Mouse (Mus musculus) retina, postnatal 1 day (tissue): ENCODE results near the gene Armh4.

ENCODE experiments used
- DNase-seq: peaks from one replicate; pipeline ENCODE4 v3.0.0-alpha.2; 2012

Armh4 gene

DNA sequence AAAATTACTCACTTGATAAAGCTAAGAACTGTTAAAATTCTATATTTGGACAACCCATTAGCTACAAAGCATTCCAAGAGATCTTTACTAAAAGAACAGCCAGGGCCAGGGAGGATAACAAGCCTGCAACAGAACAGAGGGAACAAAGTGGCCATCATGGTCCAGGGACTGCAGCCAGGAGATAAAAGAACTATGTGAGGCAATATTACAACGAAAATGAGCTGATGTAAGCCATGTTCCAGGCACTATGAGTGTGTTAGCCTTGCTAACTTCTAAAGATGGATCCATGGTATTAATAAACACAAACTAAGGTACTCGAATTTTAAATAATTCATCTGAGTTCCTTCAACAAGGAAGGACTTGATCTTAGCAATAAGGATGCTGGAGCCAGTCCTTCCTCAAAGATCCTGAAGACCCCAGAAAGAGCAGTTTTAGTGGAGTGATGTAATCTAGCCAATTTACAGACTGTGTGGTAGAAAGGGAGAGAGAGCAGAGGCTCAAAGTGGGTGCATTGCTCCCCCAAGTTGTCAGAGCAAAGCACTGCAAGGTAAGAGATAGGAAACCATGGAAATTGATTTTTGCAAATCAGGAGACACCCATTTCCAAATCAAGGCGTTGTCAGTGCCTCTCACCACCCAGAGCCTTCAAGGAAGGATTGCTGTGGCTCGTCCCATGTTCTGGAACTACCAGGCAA is 59.7 kb downstream of the Armh4 start:
- peak; percentile 2 for DNase-seq

DNA sequence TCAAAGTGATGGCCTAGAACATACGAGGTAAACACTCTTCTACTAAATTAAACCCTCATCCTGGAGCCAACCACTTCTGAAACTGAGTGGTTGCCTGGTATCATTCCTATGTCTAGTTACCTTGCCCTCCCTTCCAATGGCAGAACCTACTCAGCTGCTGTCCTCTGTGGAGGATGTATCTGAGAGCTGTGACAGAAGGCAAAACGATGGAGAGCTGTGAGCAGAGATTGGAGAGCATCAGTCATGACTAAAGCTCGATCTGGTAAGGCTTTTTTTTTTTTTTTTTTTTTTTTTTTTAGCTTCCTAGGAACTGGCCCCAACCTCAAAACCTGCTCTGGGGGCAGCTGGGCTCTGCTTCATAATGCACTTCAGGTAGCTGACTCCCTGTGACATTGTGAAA is 60.4 kb downstream of the Armh4 start:
- DNase-seq, result no peak

DNA sequence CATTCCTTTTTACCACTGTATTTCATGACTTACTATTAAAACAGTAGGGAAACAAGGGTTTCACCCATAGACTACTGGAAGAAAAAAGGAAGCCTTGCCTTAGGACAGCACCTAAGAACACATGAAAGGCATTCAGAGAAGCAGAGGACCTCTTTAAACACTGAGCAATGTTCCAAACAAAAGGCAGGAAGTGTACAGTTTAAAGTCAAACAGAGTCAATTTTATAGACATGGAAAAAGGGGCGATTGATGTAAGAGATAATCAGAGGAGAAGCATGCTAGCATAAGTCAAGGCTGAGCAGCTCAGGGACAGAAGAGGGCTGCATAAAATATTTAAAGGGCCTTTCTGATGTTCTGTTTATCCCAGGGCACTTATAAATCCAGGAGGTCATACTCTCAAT is 61.9 kb downstream of the Armh4 start:
- no peak for DNase-seq

DNA sequence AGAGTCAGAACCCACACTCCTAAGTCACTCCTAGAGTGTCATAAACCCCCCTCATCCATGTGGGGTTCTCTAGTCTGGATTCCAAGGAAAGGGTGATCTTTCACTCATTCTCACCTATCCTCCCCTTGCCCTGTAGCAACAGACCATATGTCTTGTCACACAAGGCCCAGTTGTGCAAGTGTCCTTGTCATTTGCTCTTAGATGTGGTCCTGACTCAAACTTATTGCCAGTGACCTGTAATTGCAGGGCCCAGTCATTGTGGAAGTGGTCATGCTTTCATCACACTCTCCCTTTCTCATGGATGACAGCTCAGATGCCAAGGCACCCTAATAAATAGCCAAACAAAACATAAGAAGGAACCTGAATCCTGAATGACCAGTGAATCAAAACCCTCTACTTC is 63.5 kb downstream of the Armh4 start:
- DNase-seq, result no peak

DNA sequence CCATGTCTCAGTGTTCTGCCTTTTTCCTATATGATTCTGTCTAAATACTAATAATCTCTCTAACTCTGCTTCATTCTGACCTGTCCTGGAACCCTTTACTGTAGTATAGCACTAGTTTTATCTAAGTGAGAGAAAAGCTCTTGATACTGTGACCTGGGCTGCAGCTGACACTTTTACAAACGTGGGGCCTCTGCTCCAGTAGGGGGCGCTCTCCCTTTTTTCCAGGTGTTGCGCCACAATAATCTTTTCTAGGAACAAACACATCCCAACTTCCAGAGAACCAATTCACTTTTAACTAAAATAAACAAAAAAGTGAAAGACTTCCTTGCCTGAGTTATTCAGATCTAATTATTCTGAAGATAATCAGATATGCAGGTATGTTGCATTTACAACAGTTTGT is 72.2 kb downstream of the Armh4 start:
- no peak for DNase-seq

DNA sequence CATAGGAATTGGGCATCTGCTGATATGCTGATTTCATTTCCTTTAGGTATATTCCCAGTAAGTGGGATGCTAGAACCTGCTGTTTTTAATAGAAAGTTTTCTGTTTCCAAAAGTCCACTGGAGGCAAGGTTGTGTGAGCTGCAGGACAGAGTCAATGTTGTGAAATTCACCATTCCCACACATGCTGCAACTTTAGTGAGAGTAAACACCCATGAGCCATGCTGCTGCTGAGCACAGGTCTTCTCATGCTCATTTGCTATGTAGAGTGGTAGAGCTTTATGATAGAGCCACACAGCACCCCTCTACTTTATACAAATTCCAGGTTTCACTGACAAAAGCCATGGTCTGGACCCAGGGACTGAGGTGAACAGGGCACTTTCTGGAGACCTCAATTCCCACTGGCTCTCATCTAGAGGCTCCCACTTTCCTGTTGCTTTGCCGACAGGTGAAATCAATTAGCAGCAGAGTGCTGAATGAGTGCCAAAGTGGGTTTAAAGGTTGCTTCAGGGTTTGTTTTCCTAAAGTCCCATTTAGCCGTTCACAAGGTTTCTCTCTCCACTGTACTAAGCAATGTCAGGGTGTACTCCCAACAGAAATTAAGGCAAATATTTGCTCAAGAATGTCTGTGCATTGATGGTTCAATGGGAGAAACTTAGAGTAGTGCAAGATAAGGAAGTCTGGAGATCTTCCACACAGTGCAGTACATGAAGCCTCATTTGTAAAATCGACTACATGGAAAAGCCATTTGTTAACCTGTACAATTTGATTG is 79.6 kb downstream of the Armh4 start:
- no peak for DNase-seq

DNA sequence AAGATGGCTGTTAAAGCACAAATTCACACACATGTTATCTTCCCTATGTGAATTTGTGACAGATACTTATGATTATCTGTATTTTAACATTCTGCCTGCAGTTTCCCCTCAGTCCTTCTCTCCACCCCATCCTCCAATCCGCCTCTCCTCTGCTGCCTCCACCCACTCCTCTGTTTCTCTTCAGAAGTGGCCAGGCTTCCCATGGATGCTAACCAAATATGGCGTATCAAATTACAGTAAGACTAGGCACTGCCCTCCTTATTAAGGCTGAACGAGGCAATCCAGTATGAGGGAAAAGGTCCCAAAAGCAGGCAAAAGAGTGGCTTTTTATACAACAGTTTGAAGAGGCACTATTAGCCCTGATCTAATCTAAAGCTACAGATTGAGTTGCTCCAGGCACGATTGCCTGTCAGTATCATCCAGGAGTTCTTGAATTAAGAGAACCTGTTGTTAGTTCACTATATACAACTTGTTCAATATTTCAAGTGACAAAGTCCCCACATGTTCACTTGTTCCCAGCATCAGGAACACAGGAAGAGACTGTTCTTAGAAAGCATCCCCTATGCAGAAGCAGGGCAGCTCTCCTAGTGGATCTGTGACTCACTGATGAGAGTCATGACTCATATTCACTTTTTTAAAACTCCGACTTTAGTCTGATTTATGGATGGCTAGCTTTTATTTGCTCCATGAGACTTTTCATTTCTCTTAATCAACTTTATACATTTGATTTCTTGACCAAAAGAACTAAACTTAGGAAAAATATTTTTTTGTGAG is 103.5 kb downstream of the Armh4 start:
- no peak for DNase-seq

DNA sequence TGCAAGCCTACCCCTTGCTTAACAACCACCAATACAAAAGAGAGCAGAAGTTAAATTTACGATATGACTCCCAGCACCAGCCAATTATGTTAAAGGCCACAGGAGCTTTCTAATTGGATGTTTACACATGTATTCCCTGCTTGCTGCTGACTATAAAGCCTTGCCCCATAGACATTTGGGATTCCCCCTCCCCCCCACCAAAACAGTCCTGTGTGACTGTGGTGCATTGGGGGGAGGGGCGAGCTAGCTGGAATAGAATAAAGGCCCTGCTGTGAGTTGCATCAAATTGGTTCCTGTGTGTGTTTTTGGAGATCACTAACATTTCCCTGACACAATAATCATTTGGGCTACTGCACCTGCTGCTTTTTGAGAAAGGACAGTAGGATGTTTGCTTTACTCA is 106.6 kb downstream of the Armh4 start:
- no peak for DNase-seq

DNA sequence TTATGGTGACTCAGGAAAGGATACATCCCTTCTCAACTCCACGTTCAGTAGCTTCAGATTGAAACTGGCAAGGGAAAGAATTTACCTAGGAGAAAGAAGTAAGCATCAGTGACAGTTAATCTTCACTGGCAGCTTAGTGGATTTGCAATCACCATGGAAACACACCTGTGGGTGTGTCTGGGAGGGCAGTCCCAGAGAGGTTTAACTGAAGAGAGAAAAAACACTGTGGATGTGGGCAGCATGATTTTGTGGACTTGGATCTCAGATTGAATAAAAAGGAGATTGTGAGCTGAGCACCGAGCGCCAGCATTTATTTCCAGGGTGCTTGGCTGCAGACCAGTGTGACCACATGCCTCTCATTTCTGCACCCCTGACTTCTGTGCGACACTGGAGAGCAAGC is 122.7 kb downstream of the Armh4 start:
- DNase-seq, result no peak

DNA sequence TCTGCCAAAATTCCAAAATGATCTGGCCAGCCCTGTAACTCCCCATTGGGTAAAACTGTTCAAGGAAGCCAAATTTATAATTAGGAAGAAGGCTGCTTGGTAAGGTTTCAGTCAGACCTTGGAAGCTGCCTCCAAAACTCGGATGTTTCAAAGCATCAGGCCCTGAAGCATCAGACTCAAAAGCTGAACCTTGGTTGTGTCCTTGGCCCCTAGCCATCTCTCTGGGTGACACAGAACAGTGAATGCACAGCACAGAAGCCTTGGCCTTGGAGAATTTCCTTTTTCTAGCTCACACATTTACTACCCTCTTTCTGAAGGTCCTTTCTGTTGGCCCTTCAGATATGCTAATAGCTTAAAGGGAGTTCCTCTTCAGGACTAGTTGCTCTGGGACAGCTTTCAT is 134.0 kb downstream of the Armh4 start:
- DNase-seq, result no peak

DNA sequence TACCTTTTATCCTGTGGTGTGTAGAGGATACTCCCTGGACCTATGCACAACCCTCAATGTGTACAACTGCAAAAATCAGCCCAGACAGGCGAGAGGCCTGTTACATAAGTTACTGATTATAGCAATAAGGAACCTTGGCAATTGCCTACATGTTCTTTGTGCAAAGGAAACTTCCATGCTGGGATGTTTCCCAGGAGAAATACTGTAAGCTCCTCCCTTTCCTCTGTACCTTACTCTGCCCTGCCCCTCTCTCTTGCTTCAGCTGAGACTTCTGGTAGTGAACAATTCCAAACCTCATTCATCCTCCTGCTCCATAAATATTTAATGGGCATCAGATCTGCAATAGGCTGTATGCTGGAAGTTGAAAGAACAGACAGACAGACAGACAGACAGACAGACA is 145.8 kb downstream of the Armh4 start:
- no peak for DNase-seq

DNA sequence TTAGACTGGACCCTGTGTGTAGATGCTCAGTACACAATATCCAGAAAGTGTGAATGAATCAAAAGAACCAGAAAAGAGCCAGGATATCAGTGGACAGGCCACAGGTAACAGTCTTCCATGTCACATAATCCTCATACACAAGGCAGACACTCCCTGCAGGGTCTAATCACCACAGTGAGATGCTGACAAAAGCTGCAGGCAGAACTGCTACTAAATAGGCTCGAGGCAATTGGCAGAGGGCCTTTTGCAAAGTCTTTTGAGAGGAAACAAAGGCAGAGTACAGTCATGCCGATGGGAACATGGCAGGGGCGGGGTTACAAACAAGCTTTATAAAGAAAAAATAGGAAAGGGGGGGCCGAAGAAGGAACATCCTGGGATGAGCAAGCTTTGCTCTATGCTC is 157.1 kb downstream of the Armh4 start:
- no peak for DNase-seq
